Mouse (Mus musculus) limb, embryonic 13.5 days (tissue): ENCODE measurements around the gene Emc10. TPM values are rescaled to one million over a fixed set of nuclear protein-coding genes. Genes with fewer than 3 reads are reported as not detected.

Experiments
- ATAC-seq: fragments of 200-750 bp; cut with Nextera tagmentation; 2 replicates; pipeline ENCODE4 v1.8.0; 2017; ENCODE audit warnings: low read depth, moderate number of reproducible peaks, moderate TSS enrichment; ENCODE audit not compliant: low FRiP score
- H3K27ac ChIP-seq: fragments of 300-500 bp; sonication (generic); 2 replicates; pipeline ENCODE4 v1.5.1; 2015; ENCODE audit warnings: inconsistent platforms, mild to moderate bottlenecking, moderate library complexity
- H3K27me3 ChIP-seq: fragments of 300-500 bp; sonication (generic); 2 replicates; pipeline ENCODE4 v1.6.1; 2015; ENCODE audit warnings: mild to moderate bottlenecking, inconsistent platforms
- H3K36me3 ChIP-seq: fragments of 300-500 bp; sonication (generic); 2 replicates; pipeline ENCODE4 v1.6.1; 2015; ENCODE audit warnings: inconsistent platforms, mild to moderate bottlenecking, moderate library complexity
- H3K4me1 ChIP-seq: fragments of 300-500 bp; sonication (generic); 2 replicates; pipeline ENCODE4 v1.6.1; 2015; ENCODE audit warnings: inconsistent platforms
- H3K4me2 ChIP-seq: fragments of 300-500 bp; sonication (generic); replicated peaks from 2 replicates; pipeline ENCODE4 v1.6.1; 2015; ENCODE audit warnings: inconsistent platforms, mild to moderate bottlenecking, moderate library complexity
- H3K4me3 ChIP-seq: fragments of 300-500 bp; sonication (generic); 2 replicates; pipeline ENCODE4 v1.5.1; 2015; ENCODE audit warnings: moderate library complexity, mild to moderate bottlenecking, inconsistent platforms
- H3K9ac ChIP-seq: fragments of 300-500 bp; sonication (generic); 2 replicates; pipeline ENCODE4 v1.6.1; 2015; ENCODE audit warnings: mild to moderate bottlenecking, inconsistent platforms
- H3K9me3 ChIP-seq: fragments of 300-500 bp; sonication (generic); 2 replicates; pipeline ENCODE4 v1.6.1; 2016; ENCODE audit warnings: inconsistent platforms
- WGBS: fragments of 180-500 bp; shearing (Covaris S2); methylation state at CpG from one replicate; pipeline ENCODE4 v1.1.7; 2015; 5-methylcytosine and 5-hydroxymethylcytosine counted together
- polyA plus RNA-seq: library from polyadenylated mRNA; unstranded; fragments of >200 nt; fragmentation: Nextera tagmentation; extraction: Ambion mirVana; gene quantifications from 2 replicates; pipeline ENCODE4 v1.2.1, GENCODE M21; 2015

The Emc10 gene
- polyA plus RNA-seq, 1 experiment from 2014 or later = 104 TPM

DNA sequence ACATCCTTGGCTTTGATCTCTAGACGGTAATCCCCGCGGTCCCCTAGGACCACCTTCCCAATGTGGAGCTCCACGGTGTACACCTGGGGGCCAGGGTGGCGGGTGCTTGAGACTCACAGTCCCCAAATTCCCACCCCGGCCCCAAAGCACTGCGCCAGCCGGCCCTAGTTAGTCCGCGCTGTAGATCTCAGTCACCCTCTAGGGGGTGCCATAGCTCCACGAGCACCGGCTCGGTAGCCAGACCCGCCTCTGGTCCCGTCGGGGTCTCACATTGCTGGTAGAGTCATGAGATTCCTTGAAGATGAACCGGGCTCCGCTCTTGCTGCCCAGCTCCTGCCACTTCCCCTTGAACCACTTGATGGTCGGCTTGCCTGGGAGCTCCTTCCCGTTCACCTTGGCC is 25.4 kb upstream of the Emc10 start:
- peak overlapping the region; percentile 43; the same call in 1 of the 2 replicates for H3K9ac ChIP-seq
- peak overlapping the region; percentile 5; the same call in 1 of the 2 replicates for H3K4me3 ChIP-seq
- H3K9me3 ChIP-seq = no peaks in the 10 kb centered on the region
- H3K27ac ChIP-seq = no peak overlapping the region
- 4% methylated on average over 20 of the region's 20 CpGs for WGBS
- H3K36me3 ChIP-seq = no peaks in the 10 kb centered on the region
- ATAC-seq = peak; percentile 55; the same call in 1 of the 2 replicates
- peaks cover 79% of the 10 kb centered on the region for H3K27me3 ChIP-seq
- peak overlapping the region; percentile 50 for H3K4me2 ChIP-seq
- peaks cover 10% of the 10 kb centered on the region; the same call in 1 of the 2 replicates for H3K4me1 ChIP-seq

DNA sequence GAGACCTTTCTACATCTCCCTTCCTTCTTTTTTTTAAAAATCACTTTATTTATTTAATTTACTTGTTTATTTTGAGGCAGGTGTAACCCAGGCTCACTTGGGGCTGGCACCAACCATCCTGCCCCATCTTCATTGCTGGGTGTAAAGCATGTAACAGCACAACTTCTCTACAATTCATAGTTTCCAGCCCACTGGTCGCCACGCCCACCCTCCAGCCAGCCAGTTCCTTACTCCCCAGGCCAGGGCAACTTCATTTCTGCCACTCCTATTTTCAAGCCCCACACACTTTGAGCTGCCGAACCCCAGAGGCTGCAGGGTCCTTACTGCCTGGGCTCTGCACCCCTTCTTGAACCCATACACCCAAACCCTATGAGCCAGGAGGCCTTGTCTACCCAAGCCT is 24.7 kb upstream of the Emc10 start:
- no peak overlapping the region for H3K9ac ChIP-seq
- H3K27me3 ChIP-seq = peaks cover 74% of the 10 kb centered on the region
- no peak overlapping the region for H3K4me3 ChIP-seq
- WGBS = 64% methylated on average over 3 of the region's 3 CpGs
- H3K4me1 ChIP-seq = peaks cover 10% of the 10 kb centered on the region; the same call in 1 of the 2 replicates
- no peak overlapping the region for H3K27ac ChIP-seq
- H3K4me2 ChIP-seq = no peak overlapping the region
- no peaks in the 10 kb centered on the region for H3K9me3 ChIP-seq
- ATAC-seq = no peak
- H3K36me3 ChIP-seq = no peaks in the 10 kb centered on the region

DNA sequence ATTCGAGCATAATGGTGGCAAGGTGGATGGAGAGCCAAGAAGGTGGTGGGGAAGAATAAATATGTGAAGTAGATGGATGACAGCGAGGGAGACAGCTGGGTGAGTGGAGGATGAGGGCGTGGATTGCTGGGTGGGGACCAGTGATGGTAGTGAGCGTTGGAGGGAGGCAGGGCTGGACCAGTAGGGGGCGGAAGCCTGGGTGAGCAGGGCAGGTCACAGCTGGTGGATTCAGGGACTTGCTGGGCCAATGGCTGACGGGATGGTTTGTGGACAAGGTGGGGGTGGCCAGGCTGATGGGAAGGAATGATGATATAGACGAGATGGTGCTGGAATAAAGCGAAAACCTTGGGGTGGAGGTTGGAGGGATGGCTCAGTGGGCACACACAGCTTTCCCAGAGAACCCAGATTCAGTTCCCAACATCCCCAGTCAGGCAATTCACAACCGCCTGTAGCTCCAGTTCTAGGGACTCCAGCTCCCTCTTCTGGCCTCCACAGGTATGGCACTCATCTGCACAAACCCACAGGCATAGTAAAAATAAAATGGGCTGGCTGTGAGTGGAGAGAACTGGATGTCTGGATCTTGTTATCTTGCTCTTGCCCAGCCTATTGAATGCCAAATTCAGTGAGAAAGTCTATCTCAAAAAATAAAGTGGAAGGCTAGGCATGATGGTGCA is 23.0 kb upstream of the Emc10 start:
- 72% methylated on average over 9 of the region's 9 CpGs for WGBS
- no peak for ATAC-seq

DNA sequence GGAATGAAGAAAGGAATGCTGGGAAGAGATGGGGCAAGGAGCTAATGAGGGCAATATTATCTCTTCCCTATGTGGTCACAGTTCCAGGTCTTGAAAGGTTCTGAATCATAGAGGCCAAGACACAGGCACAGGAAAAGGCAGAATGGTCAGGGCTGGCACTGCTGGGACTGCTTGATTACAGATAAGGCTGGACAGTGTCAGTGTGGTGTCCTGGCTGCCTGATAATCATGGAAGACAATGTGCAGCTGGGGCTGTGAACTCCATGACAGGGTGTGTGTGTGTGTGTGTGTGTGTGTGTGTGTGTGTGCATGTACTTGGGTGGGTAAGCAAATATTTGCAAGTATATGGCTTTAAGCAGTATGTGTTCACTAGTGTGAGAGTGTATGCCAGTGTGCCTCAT is 11.2 kb upstream of the Emc10 start:
- Histone ChIP-seq H3K27me3 (peaks cover 23% of the 10 kb centered on the region), H3K4me1 (no peaks in the 10 kb centered on the region), H3K36me3 (no peaks in the 10 kb centered on the region), H3K4me3 (no peak overlapping the region), H3K9me3 (peaks cover 1% of the 10 kb centered on the region; the same call in 1 of the 2 replicates), H3K27ac (no peak overlapping the region), H3K4me2 (no peak overlapping the region), H3K9ac (no peak overlapping the region)
- no peak for ATAC-seq

More for the DNA sequence above, 23.0 kb upstream of the Emc10 start:
- Histone ChIP-seq H3K9me3 (no peaks in the 10 kb centered on the region), H3K27ac (no peak overlapping the region), H3K36me3 (no peaks in the 10 kb centered on the region), H3K4me3 (no peak overlapping the region), H3K27me3 (peaks cover 60% of the 10 kb centered on the region), H3K4me2 (no peak overlapping the region), H3K4me1 (0 out of 2 replicates have a peak, but pooled peaks cover 3% of the 10 kb centered on the region), H3K9ac (no peak overlapping the region)

DNA sequence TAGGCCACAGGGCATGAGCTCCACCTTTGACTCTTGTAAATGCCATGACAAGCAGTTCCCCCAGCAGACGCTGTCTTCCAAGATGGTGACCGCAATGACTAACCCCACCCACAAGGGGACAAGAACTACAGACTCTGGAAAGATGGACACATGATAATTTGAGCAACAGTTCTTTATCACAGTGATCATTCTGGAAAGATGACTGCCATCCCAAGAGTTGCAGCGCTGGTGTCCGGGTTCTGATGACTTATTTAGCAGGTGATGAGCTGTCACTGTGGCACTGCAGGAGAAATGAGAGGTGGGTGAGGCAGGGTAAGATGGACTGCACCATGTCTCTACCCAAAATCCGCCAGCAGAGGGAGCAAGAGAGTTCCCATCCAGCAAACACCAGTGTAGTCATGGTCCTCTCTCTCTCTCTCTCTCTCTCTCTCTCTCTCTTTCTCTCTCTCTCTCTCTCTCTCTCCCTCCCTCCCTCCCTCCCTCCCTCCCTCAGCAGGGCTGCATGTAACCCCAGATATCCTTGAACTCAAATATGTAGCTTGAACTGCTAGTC is 5.3 kb upstream of the Emc10 start:
- Histone ChIP-seq H3K4me1 (peaks cover 6% of the 10 kb centered on the region), H3K36me3 (0 out of 2 replicates have a peak, but pooled peaks cover 3% of the 10 kb centered on the region), H3K4me2 (no peak overlapping the region), H3K9ac (no peak overlapping the region), H3K27ac (no peak overlapping the region), H3K4me3 (no peak overlapping the region), H3K9me3 (no peaks in the 10 kb centered on the region; the same call in 1 of the 2 replicates), H3K27me3 (peaks cover 13% of the 10 kb centered on the region; the same call in 1 of the 2 replicates)
- 36% methylated on average over 5 of the region's 5 CpGs for WGBS
- 0 out of 2 replicates have a peak, but pooled peaks have one; percentile 25 for ATAC-seq

DNA sequence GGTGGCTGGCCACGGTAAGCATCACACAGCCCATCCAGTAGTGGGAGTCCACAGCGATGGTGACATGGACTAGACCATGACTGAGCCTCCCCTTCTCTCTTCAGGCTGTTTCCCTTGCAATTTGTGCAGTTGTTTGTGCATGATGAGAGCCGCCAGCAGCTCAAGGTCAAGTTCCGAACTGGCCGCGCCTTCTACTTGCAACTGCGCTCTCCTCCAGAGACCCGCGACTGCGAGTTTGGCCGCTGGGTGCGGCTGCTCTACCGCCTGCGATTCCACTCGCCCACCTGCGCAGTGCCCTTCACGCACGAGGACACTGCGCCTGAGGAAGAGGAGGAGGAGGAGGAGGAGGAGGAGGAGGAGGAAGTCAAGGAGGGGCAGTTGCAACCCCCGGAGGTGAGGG is 3.7 kb upstream of the Emc10 start:
- no peak for ATAC-seq
- Histone ChIP-seq H3K36me3 (0 out of 2 replicates have a peak, but pooled peaks cover 3% of the 10 kb centered on the region), H3K4me1 (peaks cover 14% of the 10 kb centered on the region), H3K9ac (no peak overlapping the region), H3K9me3 (no peaks in the 10 kb centered on the region; the same call in 1 of the 2 replicates), H3K4me3 (no peak overlapping the region), H3K27ac (no peak overlapping the region), H3K27me3 (peaks cover 13% of the 10 kb centered on the region; the same call in 1 of the 2 replicates), H3K4me2 (no peak overlapping the region)
- WGBS = 62% methylated on average over 20 of the region's 20 CpGs

DNA sequence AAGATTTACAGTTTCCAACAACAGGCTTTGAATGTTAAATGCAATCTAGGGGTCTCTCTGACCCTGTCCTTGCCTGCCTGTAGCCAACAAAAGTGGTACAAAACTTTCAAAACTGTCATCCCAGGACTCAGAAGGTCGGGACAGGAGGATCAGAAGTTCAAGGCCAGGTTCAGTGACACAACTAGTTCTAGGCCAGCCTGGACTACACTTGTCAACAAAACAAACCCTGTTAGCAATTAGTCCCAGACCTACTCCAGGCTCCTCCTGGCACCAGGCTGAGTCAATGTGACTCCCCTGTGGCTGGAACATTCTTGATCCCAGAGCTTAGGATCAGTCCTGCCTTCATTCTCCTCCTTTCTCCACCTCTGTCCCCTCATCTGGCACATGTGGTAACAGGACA is 2.6 kb upstream of the Emc10 start:
- 74% methylated on average over 1 of the region's 1 CpGs for WGBS
- Histone ChIP-seq H3K4me2 (no peak overlapping the region), H3K4me3 (no peak overlapping the region), H3K9me3 (no peaks in the 10 kb centered on the region), H3K9ac (no peak overlapping the region), H3K27ac (no peak overlapping the region), H3K4me1 (peaks cover 23% of the 10 kb centered on the region), H3K36me3 (peaks cover 8% of the 10 kb centered on the region; the same call in 1 of the 2 replicates), H3K27me3 (peaks cover 13% of the 10 kb centered on the region; the same call in 1 of the 2 replicates)
- ATAC-seq = no peak

DNA sequence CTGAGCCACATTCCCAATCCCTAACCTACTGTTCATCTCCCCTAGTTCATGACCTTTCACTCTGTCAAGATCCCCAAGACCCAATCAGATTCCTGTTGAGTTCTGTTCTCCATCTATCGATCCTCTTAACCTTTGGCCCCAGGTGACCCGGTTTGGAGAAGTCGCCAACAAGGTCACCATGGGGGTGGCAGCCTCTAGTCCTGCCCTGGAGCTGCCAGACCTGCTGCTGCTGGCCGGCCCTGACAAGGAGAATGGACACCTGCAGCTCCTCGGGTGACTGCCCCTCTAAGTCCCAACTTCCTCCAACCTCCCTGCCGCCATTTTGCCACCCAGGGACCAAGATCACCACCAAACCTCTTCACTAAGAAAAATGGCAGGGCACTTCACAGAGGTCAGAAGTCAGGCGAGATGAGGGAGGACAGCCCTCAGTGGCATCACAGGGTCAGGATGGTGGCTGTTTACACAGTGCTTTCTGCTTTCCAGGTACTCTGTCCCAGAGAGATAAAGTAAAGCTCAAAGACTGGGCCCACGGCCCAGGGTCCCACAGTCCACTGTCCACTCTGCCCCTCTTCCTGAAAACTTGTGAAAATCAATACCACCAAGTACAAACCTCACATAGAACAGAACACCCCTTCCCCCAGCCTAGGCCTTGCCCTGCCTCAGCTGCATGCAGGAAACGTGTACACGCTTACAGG is 1.2 kb upstream of the Emc10 start:
- Histone ChIP-seq H3K4me3 (peak overlapping the region; percentile 76), H3K27me3 (peaks cover 13% of the 10 kb centered on the region; the same call in 1 of the 2 replicates), H3K4me1 (peaks cover 23% of the 10 kb centered on the region), H3K27ac (no peak overlapping the region; the same call in 1 of the 2 replicates), H3K4me2 (peak overlapping the region; percentile 82), H3K9ac (peak overlapping the region; percentile 89; the same call in 1 of the 2 replicates), H3K36me3 (peaks cover 22% of the 10 kb centered on the region), H3K9me3 (no peaks in the 10 kb centered on the region)
- WGBS = 83% methylated on average over 10 of the region's 10 CpGs
- no peak for ATAC-seq

DNA sequence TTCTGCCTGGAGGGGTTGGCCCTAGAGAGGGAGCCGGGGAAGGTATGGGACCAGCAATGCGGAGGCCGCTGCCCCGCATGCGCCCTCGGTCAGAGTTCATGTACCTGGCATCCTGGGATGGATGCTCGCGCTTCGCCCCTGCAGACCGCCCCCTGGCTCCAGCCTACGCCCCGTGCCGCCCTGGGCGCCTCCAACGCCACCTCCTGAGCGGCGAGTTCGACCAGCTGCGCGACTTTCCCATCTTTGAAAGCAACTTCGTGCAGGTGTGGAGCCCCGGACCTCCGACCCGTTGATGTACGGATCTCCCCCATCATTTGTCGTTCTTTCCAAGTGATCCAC is 411 bp upstream of the Emc10 start:
- Histone ChIP-seq H3K4me2 (peak overlapping the region; percentile 82), H3K9me3 (no peaks in the 10 kb centered on the region), H3K27me3 (peaks cover 13% of the 10 kb centered on the region; the same call in 1 of the 2 replicates), H3K27ac (peak overlapping the region; percentile 83), H3K36me3 (peaks cover 30% of the 10 kb centered on the region), H3K9ac (peak overlapping the region; percentile 89), H3K4me3 (peak overlapping the region; percentile 76), H3K4me1 (peaks cover 23% of the 10 kb centered on the region)
- 0% methylated on average over 26 of the region's 26 CpGs for WGBS
- ATAC-seq = no peak

DNA sequence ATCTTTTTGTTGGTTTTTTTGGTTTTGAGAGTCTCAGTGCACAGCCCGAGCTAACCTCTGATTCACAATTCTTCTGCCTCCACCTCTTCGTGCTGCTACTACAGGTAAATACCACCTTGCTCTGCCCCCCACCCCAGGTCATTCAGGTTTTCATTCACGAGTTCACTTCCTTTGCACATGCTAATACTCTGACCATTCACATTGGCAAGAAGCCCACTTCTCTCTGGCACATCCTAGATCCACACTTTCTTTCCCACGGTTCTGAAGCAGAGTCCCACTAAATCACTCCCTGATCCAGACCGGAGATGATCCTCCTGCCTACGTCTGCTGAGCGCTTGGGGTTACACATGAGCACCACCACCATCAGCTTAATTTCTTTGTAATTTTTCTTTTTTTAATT is 1.2 kb downstream of the Emc10 start:
- Histone ChIP-seq H3K4me2 (peak overlapping the region; percentile 82), H3K9ac (peak overlapping the region; percentile 89), H3K27ac (no peak overlapping the region), H3K27me3 (peaks cover 8% of the 10 kb centered on the region; the same call in 1 of the 2 replicates), H3K4me1 (peaks cover 23% of the 10 kb centered on the region), H3K9me3 (no peaks in the 10 kb centered on the region), H3K36me3 (peaks cover 46% of the 10 kb centered on the region), H3K4me3 (peak overlapping the region; percentile 76)
- ATAC-seq = no peak
- WGBS = 87% methylated on average over 7 of the region's 7 CpGs

DNA sequence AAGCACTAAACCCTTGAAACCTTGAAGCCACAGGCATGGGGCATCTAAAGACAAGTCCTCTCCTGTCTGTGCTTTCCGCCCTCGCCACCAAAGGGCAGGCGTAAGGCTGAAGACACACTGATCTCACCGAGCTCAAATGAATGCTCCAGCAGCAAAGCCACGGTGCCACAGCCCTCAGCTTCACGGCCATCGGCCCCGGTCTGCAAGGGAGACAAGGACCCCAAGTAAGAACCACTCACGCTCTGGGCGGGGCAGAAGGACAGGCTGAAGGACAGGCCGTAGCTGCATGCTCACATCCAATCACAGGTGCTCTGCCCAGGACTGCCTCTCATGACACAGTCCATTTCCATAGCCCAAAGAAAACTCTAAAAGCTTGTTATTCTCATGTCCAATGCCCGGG is 1.6 kb downstream of the Emc10 start:
- Histone ChIP-seq H3K36me3 (peaks cover 50% of the 10 kb centered on the region), H3K9ac (no peak overlapping the region), H3K9me3 (no peaks in the 10 kb centered on the region), H3K27ac (no peak overlapping the region), H3K4me1 (peaks cover 23% of the 10 kb centered on the region), H3K27me3 (peaks cover 4% of the 10 kb centered on the region; the same call in 1 of the 2 replicates), H3K4me3 (no peak overlapping the region), H3K4me2 (peak overlapping the region; percentile 82; the same call in 1 of the 2 replicates)
- ATAC-seq = no peak
- WGBS = 93% methylated on average over 12 of the region's 12 CpGs
